Mouse (Mus musculus) embryo, embryonic 11.5 days (tissue): Measurements from ENCODE around the gene 1700014D04Rik.
"Not testable (repeated sequence)": the region's sequence is repeated elsewhere in the genome, so short reads cannot be mapped to it uniquely, and the experiment has no call there.

Experiments used
- DNase-seq: peaks from one replicate; pipeline ENCODE4 v3.0.0-alpha.2; 2012; ENCODE audit warnings: low read depth, low spot score

1700014D04Rik gene

DNA sequence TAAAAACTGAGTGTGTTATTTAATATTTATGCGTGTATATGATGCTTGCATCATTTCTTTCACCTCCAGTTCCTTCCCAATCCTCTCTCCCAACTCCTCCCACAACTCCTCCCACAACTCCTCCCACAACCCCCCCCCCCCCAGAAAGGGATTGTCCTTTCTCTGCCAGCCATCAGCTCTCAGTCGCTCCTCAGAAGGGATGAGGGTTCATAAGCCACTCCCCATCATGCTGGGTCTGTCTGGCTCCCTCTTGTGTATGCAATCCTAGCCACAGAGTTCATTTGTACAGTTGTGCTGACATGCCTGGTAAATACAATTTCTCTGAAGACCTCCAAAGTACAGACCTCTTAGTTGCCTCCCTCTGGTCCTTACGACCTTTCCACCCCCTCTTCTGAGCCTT lies 11.4 kb downstream of the 1700014D04Rik start:
- DNase-seq, result no peak

DNA sequence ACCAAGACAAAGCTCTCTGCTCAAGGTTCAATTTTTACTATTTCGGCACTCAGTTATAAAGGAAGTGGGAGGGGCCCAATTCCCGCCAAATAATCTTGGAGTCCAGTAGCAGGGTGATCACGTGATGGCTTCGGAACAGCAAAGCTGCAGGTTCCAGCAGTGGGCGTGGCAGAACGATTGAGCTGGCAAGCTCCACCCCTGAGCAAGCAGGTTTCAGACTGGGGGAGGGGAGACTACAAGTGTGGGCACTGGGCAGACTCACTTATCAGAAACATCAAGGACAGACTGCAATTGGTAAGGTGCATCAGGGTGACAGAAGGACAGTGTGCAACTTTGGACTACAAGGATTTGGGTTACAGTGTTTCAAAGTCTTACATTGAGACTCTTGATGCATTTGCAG lies 12.2 kb downstream of the 1700014D04Rik start:
- not testable (repeated sequence) for DNase-seq

DNA sequence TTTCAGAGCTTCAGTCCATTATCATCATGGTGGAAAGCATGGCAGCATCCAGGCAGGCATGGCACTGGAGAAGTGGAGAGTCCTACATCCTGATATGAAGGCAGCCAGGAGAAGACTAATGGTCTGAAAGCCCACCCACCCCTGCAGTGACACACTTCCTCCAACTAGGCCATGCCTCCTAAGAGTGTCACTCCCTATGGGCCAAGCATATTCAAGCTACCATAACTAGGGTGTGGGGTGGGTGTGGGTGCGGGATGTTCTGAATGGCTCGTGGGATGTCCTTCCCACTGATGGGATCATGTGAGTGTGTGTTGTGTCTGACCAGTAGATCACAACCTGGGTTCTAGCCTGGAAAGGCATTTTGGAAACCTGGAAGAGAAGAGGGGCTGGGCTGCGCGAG lies 12.6 kb downstream of the 1700014D04Rik start:
- no peak for DNase-seq

- DNase-seq, result no peak
These were observed 14.9 kb downstream of the 1700014D04Rik start, which contains the start of gene Spata31d1d for GRCm38 (mm10) chr13:59731652-59732051. Gene Spata31d1d (minus strand): TSS chr13:59731752.

GRCm38 (mm10) chr13:59728378-59729093 lies 18.0 kb downstream of the 1700014D04Rik start:
- DNase-seq, result peak; percentile 79

GRCm38 (mm10) chr13:59726139-59726867 lies 20.2 kb downstream of the 1700014D04Rik start:
- DNase-seq, result no peak

GRCm38 (mm10) chr13:59722089-59722488 lies 24.5 kb downstream of the 1700014D04Rik start:
- not testable (repeated sequence) for DNase-seq

GRCm38 (mm10) chr13:59719475-59719874 lies 27.1 kb downstream of the 1700014D04Rik start:
- no peak for DNase-seq

DNA sequence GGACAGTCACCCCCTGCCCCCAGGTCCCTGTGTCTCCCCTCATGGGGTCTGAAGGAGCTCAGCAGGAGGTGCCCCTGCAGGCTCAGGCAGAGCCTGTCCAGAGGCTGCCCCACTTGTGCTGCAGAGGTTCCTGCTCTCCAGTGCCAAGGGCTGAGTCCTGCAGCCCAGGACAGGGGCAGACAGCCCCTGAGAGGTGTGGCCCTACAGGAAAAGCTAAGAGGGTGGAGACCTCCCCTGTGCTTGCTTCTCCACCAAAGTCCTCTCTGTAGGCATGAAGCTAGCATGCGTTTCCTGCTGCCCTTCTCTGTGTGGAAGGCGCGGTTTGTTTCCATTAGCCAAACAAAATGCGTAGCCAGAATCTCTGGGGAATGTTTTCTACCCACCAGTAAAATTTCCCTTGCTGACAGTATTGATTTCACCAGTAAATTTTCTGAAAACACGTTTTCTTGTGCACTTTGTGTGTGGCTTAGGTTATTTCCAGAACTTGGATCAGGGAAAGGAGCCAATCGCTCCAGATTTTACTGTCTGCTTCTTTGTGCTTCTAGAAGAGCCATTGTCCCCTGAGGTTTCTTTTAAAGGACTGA lies 27.6 kb downstream of the 1700014D04Rik start:
- DNase-seq, result not testable (repeated sequence)

DNA sequence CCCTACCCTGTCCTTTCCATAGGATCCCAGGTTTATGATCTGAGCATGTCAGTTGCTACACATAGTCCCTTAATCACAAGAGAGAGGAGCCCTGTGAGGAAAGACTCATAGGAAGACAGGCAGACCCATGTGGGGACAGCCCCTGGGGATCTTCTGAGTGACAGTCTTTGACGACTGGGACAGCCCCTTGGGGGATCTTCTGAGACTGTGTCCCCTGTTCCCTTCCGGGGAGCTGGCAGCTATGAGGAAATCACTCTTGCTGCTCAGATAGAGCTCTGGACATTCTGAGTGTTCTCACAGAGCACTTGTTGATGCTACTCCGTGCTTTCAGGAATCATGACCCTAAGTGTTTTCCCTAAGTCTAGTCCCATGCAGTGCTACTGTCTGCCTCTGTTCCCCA lies 32.8 kb downstream of the 1700014D04Rik start:
- no peak for DNase-seq

- DNase-seq, result not testable (repeated sequence)
These were observed 34.6 kb downstream of the 1700014D04Rik start, which contains the start of gene Spata31d1b for GRCm38 (mm10) chr13:59711984-59712383. Gene Spata31d1b (plus strand): TSS chr13:59712284.

- DNase-seq, result no peak
These were observed 36.3 kb downstream of the 1700014D04Rik start, which contains the start of gene Spata31d1a for GRCm38 (mm10) chr13:59710230-59710629. Gene Spata31d1a (minus strand): TSS chr13:59710330.

DNA sequence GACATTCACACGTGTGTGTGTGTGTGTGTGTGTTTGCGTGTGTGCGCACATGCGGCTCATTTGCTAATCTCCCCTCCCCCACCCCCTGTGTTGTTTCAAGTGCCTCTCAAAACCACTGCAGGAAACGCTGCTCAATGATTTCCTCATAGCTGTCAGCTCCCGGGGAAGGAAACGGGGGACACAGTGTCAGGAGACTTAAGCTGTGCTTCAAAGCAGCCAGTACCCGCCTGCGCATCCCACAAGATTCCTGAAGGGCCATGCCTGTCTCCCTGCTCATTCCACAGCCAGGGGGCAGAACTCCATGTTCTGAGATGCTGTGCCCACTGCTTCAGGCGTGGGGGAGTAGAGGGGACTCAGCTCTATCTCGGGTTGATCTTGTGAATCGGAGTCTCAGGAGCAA lies 42.0 kb downstream of the 1700014D04Rik start:
- no peak for DNase-seq

DNA sequence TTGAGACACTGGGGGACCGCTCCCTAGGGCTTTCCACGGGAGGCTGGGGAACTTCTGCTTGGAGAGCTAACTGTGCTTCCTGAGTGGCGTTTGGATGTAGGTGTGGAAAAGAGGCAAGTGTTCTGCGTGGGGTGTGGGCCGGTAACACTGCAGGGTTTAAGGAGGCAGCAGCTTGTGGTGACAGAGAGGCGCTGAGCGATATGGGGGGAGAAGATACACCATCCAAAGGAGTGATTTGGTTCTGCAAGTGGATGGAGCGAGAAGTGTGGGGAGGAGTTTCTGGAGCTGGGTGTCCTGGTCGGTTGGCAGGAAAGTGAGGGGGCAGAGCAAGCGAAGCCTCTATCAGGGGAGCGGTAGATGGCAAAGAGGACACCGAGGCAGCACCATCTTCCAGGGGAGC lies 43.0 kb downstream of the 1700014D04Rik start:
- DNase-seq, result no peak

GRCm38 (mm10) chr13:59700137-59700536 lies 46.4 kb downstream of the 1700014D04Rik start:
- DNase-seq, result not testable (repeated sequence)

- no peak for DNase-seq
These were observed 47.4 kb downstream of the 1700014D04Rik start for GRCm38 (mm10) chr13:59699131-59699530.

GRCm38 (mm10) chr13:59695781-59696180 lies 50.8 kb downstream of the 1700014D04Rik start:
- no peak for DNase-seq

DNA sequence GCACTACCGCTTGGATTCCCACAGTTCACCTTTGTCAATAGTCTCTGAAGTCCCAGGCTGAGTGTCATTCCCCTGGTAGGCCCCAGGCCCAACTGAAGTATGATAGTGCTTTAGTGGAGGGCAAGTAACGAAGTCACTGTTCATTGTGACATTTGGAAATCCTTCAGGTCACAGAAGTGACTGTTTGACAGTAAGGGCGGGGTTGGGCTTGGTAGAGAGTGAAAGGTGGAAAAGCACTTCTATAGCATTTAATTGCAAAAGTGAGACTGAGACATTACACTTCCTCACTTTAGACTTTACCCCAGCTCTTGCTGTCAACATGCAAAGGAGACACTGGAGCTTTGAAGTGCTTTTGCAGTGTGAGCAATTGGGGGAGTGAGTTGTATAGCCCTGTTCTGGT lies 52.5 kb downstream of the 1700014D04Rik start, which contains the start of gene 4921517D22Rik:
4921517D22Rik (minus strand) TSS at position 101 of the 400 bp plus-strand sequence.
- no peak for DNase-seq

DNA sequence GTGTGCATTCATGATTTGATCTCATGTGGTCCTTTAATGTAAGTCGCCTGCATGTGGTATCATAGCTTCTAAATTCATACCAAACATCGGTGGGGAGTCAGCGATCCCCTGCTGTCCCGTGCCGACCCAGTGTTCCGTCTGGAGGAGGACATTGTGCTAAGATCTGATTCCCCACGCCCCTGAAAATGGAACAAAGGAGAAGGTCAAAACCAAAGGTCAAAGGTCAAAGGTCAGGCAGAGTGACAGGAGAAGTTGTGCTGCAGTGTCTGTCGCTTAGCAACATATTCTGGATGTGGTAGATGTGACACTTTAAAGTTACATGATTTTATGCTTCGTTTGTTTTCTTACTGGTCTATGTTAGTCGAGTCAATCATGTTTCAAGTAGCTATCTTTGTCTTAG lies 55.1 kb downstream of the 1700014D04Rik start:
- DNase-seq, result no peak
